Mouse (Mus musculus): ENCODE results near the gene Arih1.

The Arih1 gene

GRCm38 (mm10) chr9:59486549-59487065 is at the start of gene Arih1:
Gene Arih1, minus strand, starts transcription at chr9:59486618.
- DNase-seq, result peak; percentile 99

GRCm38 (mm10) chr9:59533889-59534288 is 47.5 kb upstream of the Arih1 start:
- no peak for DNase-seq

- no peak for DNase-seq
Observed at GRCm38 (mm10) chr9:59533422-59533821, 47.0 kb upstream of the Arih1 start.

GRCm38 (mm10) chr9:59531645-59532044 is 45.2 kb upstream of the Arih1 start:
- no peak for DNase-seq

GRCm38 (mm10) chr9:59528274-59528673 is 41.9 kb upstream of the Arih1 start:
- DNase-seq, result no peak

- no peak for DNase-seq
Observed at GRCm38 (mm10) chr9:59527580-59527979, 41.2 kb upstream of the Arih1 start.

GRCm38 (mm10) chr9:59526727-59527126 is 40.3 kb upstream of the Arih1 start:
- DNase-seq, result no peak

GRCm38 (mm10) chr9:59522906-59523305 is 36.5 kb upstream of the Arih1 start:
- no peak for DNase-seq

- no peak for DNase-seq
Observed at GRCm38 (mm10) chr9:59519396-59519795, 33.0 kb upstream of the Arih1 start.

- DNase-seq, result peak; percentile 68
Observed at GRCm38 (mm10) chr9:59518976-59519375, 32.6 kb upstream of the Arih1 start.

GRCm38 (mm10) chr9:59517127-59517526 is 30.7 kb upstream of the Arih1 start:
- no peak for DNase-seq

GRCm38 (mm10) chr9:59515069-59515468 is 28.7 kb upstream of the Arih1 start:
- DNase-seq, result no peak

- DNase-seq, result no peak
Observed at GRCm38 (mm10) chr9:59512381-59512780, 26.0 kb upstream of the Arih1 start.

GRCm38 (mm10) chr9:59508146-59508545 is 21.7 kb upstream of the Arih1 start:
- no peak for DNase-seq

- DNase-seq, result no peak
Observed at GRCm38 (mm10) chr9:59487331-59487730, 913 bp upstream of the Arih1 start.

GRCm38 (mm10) chr9:59486076-59486518 is 321 bp downstream of the Arih1 start:
- no peak for DNase-seq

GRCm38 (mm10) chr9:59485511-59486075 is 825 bp downstream of the Arih1 start:
- DNase-seq, result peak; percentile 82

GRCm38 (mm10) chr9:59484760-59485159 is 1.7 kb downstream of the Arih1 start:
- no peak for DNase-seq

GRCm38 (mm10) chr9:59482419-59482818 is 4.0 kb downstream of the Arih1 start:
- DNase-seq, result peak; percentile 46

- DNase-seq, result no peak
Observed at GRCm38 (mm10) chr9:59476617-59477016, 9.8 kb downstream of the Arih1 start.

GRCm38 (mm10) chr9:59474838-59475237 is 11.6 kb downstream of the Arih1 start:
- no peak for DNase-seq

GRCm38 (mm10) chr9:59473171-59473570 is 13.2 kb downstream of the Arih1 start:
- no peak for DNase-seq

GRCm38 (mm10) chr9:59469446-59469845 is 17.0 kb downstream of the Arih1 start:
- DNase-seq, result no peak

GRCm38 (mm10) chr9:59464293-59464692 is 22.1 kb downstream of the Arih1 start:
- DNase-seq, result no peak

- DNase-seq, result peak; percentile 11
Observed at GRCm38 (mm10) chr9:59458997-59459510, 27.4 kb downstream of the Arih1 start.

All from kidney, postnatal 10 days (tissue).